Mouse (Mus musculus) kidney, adult 2 months (tissue): ENCODE results near the gene Scp2.

Experiments used
- CTCF ChIP-seq: fragments of 200-500 bp; conservative IDR thresholded peaks from 2 replicates; pipeline ENCODE4 v1.5.1; 2011; ENCODE audit warnings: low read depth, mild to moderate bottlenecking, control low read depth, low read length, moderate library complexity, mixed read lengths; ENCODE audit not compliant: insufficient read depth, insufficient read length
- POLR2A ChIP-seq: fragments of 200-500 bp; IDR thresholded peaks from one replicate; pipeline ENCODE4 v1.6.1; 2011; ENCODE audit warnings: low read depth, low read length, control low read depth

DNA sequence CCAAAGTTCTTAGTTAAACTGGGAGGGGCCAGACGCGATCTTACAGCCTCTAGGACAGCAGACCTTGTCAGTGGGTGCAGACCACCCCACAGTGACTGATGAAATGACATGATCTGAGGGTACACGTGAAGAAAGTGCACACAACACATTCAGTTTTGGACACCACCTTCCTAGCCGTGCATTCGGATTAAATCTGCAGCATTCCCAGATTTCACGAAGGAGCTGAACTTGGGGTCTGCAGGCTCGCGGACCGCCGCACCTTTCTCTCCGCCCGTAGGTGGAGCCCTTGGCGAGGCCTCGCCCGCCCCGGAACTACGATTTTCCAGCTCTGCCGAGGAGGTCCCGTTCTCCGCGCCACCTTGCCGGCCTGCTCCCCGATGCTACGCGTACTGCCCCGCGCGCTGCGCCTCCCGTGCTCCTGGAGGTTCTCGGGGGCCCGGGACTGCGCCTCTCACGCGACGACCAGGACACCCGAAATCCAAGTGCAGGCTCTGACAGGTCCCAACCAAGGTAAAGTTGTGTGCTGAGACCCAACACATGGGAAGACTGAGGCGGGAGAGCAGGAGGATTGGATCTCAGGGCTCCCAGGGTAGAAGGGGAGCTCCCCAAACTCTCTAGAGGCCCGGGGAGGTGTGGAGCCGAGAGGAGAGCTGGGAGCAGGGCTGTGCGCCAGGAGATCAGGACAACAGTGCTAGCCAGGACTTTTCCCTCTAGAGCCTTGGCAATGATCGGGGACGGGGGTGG lies 20.5 kb upstream of the Scp2 start, which contains the start of gene Echdc2:
- no peak for TF ChIP-seq POLR2A
- TF ChIP-seq CTCF = peak; percentile 36; the same call in 1 of the 2 replicates
